Mouse (Mus musculus) A20 (cell line): Measurements from ENCODE around the gene Pik3c2b.
"Not testable (repeated sequence)": the region's sequence is repeated elsewhere in the genome, so short reads cannot be mapped to it uniquely, and the experiment has no call there.

Experiments used
- DNase-seq: peaks from one replicate; pipeline ENCODE4 v3.0.0-alpha.2; 2011; ENCODE audit warnings: low read depth, low spot score

Gene Pik3c2b

DNA sequence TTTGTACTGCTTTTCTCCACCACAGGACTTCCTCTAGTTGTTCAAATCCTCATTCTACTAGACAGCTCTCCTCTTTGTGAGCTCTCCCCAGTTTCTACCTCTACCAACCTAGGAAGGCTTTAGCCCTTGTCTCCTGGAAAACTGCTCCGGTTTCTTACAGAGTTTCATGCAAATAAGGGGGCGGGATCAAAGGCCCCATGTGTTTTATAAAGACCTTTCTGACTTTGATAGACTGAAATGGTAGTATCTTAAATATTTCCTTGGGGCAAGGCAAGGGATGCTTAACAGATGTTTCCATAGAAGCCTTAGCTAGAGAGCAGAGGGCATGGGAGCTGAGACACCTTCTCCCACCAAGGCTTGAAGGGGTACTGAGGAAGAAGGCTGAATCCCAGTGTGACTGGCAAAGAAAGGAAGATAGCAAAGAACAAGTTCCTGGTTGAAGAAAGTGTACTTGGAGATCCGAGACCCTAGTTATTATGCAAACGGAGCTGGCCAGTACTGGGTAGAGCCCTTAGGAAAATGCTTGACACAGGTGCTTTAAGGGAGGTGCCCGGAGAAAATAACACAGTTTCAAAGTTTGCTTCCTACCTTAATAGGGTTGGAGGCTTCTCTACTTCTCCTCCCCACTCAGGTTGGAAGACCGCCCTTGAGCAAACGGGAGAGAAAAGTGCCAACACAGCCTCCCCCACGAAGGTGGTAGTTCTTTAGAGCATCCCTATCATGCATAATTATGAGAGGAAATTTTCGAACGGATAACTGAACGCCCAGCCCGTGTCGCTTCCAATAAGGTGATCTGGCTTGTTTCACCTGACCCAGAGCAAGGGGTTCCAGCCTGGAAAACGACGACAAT lies at the start of gene Pik3c2b:
Pik3c2b (plus strand) TSS at position 657 of the 850 bp plus-strand sequence.
- no peak for DNase-seq

DNA sequence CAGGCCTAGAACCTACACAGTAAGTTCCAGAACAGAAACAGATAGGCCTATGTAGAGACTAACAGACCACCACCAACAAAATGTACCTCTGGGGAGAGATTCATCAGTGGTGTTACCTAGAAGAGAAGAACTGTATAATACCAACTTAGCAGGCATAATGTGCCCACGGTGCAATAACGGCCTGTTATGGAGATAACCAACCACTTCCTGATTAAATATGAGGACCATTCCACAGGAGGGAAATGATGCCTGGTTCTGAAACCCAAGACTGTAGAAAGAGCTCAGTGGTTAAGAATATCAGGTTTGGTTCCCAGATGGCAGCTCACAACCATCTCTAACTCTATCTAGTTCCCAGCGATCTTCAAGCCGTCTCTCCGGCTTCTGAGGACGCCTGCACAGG lies 45.1 kb upstream of the Pik3c2b start:
- no peak for DNase-seq

DNA sequence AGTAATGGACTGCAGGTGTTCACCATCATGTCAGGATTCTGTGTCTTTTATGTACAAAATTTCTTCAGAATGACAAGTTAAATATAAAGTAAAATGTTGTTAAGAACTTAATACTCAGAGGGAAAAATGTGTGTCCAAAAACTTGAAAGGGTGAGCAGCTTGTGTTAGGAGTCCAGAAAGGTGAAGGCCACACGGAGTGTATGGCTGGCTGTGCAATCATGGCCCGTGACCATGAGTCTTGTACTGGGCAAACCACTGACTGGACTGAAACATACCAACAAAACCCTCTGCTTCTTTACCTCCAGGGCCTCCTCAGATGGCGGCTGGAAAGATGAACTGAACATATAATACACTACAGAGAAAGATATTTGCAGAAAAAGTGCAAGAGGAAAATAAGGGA lies 38.9 kb upstream of the Pik3c2b start:
- DNase-seq: no peak

DNA sequence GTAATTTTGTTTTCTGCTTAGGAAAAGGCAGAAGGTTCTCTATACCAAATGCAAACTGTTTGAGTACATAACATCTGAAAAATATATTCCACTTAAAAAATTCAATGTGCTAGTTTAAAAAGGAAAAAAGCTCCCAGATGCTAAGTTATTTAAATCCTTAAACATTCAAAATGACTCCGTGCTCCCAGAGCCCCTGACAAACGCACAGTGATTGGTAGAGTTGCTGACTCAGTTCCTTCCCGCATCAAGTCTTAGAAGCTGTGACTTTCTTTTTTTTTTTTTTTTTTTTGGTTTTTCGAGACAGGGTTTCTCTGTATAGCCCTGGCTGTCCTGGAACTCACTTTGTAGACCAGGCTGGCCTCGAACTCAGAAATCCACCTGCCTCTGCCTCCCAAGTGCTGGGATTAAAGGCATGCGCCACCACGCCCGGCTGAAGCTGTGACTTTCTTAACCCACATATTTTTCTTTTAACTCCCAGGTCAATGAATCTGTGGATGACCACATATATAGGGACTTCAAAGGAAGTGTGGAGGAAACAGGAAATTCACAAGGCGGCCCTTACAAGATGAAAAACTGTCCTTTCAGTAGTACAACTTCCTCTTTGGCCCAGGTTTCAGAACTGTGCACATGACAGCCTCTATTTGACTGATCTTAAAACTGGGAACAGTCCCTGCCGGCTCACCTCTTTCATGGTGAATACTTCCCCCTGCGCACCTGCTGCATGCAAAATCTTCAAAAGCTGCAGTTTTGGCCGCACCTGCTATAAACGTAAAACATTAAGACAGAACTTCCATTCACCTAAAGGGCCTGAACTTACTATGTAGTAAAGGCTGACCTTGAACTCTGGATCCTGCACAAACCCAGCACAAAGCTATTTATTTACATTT lies 33.3 kb upstream of the Pik3c2b start:
- peak; percentile 90 for DNase-seq

DNA sequence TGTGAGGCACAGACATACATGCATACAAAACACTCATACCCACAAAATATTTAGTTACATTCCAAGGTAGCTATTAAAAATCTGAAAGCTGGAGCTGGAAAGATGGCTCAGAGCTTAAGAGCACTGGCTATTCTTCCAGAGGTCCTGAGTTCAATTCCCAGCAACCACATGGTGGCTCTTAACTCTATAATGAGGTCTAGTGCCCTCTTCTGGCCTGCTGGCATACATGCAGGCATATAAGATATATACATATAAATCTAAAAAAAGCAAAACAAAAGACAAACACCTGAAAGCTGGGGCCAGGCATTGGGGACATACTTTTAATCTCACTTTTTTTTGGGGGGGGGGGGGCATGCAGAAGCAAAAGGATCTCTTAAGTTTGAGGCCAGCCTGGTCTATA lies 32.1 kb upstream of the Pik3c2b start:
- peak; percentile 65 for DNase-seq

DNA sequence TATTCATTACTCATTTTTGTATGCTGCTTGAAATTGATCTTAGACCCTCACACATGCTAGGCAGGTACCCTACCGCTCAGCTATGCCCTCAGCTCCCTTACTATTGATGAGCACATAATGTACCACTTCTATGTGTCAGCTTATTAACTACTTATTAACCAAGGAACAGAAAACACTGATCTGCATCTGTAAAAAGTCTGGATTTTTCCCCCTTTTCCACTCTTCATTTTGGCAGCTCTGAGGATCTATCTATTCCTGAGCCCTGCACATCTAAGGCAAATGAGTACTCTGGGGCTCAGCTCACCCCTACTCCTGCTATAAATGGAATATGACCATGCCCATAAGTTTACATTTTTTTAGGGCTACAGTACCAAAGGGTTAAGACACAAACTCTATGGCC lies 31.3 kb upstream of the Pik3c2b start:
- no peak for DNase-seq

DNA sequence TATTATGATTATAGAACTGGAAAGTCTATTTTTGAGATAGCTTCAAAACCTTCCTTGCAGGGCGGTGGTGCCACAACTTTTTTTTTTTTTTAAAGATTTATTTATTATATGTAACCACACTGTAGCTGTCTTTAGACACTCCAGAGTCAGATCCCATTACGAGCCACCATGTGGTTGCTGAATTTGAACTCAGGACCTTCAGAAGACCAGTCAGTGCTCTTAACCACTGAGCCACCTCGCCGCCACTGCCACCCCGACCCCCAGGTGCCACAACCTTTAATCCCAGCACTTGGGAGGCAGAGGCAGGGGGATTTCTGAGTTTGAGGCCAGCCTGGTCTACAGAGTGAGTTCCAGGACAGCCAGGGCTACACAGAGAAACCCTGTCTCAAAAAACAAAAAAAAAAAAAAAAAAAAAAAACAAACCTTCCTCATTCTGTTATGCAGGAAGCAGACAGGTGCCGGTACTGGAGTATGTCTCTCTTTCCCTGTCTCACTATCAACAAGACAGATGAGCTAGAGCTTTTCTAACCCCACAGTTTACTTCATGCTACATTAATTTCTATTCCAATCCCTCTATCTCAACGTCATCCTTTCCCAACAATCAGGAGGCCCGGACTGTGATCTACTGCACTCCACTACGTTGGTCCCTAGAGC lies 28.6 kb upstream of the Pik3c2b start:
- no peak for DNase-seq

DNA sequence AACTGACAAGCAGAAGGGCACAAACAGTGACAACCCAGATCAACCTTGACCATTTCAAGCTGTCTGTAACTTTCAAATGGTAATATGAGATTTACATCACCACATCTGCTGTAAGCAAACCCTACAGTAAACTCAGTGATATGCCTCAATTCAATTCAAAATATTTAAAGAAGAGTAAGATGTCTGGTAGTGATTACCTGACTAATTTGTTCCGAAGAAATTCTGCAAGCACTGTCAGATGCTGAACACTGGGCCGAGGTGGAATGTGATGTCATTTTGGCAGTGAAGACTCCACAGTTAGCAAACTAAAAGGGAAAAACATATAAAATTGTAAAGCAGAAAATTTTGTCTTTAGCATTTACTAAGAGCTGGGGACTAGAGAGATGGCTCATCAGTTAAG lies 26.9 kb upstream of the Pik3c2b start:
- DNase-seq: no peak

DNA sequence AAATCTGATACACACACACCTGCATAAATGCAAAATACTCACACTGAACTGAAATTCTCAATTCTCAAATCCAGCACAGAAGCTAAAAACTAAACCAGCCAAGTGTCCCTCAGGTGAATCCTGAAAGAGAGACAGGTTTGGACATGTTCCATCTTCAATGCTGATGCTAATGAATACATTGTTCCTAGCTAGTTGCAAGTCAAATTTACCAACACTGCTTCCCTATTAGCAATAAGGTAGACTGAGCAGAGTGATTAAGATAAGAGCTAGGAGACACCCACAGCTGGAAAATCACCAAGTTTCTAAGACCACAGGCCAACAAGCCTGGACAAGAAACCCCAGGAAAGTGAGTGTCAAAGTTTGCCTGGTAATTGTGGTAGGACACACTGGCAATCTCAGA lies 26.2 kb upstream of the Pik3c2b start:
- no peak for DNase-seq

DNA sequence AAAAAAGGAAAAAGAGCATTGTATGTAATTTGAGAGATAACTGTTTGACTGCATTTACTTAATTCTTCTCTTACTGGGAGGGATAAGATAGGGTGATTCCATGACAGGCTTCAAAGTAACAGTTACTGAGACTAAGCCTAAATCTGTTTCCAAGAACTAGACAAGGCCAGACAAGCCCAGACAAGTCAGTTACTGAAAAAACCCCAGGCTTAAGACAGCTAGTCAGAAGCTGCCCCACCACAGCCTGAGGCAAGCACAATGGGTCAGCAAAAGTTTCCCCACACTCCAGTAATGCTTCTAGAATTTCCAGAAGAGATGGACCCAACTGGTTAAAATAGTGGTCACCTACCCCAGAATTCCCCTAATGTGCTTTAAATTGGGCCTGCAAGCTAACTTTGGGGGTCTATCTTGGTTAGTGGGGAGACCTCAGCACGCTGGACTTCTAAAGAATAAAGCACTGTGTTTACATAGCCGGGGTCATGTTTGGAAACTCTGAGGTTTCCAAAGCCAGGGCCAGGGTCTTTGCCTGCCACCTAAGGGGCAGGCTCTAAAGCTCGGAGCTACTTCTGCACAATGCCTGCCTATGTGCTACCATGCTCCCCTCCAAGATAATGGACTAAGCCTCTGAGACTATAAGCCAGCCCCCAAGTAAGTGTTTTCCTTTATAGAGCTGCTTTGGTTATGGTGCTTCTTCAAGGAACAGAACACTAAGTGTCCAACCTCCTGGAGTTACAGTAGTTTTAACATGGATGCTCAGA lies 25.2 kb upstream of the Pik3c2b start:
- DNase-seq: peak; percentile 28

DNA sequence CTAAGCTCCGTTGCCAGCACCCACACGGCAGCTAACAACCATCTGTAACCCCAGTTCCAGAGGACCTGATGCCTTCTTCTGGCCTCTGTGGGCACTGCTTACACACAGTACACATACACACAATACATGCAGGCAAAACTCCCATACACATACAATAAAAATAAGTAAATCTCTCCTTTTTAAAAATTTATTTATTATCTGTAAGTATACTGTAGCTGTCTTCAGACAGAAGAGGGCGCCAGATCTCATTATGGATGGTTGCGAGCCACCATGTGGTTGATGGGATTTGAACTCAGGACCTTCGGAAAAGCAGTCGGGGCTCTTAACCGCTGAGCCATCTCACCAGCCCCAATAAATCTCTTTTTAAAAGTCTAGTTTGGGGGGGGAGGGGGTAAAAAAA lies 24.1 kb upstream of the Pik3c2b start:
- peak; percentile 29 for DNase-seq

DNA sequence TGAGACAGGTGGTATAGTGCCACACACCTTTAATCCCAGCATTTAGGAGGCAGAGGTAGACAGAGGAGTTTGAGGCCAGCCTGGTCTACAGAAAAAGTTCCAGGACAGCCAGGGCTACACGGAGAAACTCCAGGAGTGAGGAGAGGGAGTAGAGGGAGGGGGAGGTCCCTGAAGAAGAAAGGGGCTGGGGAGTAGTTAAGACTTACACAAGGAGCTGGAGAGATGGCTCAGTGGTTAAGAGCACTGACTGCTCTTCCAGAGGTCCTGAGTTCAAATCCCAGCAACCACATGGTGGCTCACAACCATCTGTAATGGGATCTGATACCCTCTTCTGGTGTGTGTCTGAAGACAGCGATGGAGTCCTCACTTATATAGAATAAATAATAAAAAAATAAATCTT lies 23.5 kb upstream of the Pik3c2b start:
- not testable (repeated sequence) for DNase-seq

DNA sequence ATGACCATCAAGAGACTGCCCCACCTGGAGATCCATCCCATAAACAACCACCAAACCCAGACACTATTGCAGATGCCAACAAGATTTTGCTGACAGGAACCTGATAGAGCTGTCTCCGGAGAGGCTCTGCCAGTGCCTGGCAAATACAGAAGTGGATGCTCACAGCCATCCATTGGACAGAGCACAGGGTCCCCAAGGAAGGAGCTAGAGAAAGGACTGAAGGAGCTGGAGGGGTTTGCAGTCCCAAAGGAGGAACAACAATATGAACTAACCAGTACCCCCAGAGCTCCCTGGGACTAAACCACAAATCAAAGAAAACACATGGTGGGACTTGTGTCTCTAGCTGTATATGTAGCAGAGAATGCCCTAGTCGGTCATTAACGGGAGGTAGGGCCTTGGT lies 21.7 kb upstream of the Pik3c2b start:
- DNase-seq: not testable (repeated sequence)

DNA sequence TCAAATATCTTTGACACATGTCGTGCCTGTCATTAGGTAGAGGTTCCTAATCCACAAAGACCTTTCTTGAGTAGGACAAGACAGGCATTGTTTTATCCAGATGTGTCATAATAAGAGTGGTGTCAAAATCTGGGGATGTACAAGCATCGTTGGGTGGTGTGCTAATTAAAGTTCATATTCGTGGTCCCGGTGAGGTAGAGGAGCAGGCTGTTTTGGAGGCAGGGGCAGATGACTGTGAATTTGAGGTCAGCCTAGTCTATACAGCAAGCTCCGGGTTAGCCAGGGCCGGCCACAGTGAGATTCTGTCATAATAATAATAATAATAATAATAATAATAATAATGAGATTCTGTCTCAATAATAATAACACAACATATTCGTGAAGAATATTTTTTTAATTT lies 21.0 kb upstream of the Pik3c2b start:
- peak; percentile 36 for DNase-seq

DNA sequence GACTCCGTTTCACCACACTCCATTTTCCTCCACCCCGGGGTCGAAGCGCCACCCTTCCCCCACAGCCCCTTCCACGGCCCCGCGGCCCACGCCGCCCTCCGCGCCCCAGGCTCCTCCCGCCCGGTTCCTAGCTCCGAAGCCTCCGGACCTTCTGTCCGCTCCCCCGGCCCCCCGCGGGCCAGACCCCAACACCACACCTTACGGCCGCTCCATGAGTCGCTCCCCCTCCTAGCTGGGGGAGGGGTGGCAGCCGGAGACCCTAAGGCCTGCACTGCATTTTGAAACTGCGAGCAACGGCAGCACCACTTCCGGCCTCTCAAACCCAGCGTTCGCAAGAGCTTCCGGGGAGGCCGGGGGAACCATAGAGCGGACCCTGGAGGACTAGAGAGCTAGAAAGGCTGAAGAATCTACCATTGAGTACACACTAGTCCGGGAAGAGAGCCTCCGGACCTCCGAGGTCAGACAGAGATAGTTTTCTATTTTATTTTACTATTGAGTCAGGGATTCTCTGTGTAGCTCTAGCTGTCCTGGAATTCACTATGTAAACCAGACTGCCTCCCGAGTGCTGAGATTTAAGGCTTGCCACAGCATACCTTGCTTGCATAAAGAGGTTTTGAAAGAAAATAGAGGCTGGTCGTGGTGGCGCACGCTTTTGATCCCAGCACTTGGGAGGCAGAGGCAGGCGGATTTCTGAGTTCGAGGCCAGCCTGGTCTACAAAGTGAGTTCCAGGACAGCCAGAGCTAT lies 20.2 kb upstream of the Pik3c2b start:
- DNase-seq: peak; percentile 97

DNA sequence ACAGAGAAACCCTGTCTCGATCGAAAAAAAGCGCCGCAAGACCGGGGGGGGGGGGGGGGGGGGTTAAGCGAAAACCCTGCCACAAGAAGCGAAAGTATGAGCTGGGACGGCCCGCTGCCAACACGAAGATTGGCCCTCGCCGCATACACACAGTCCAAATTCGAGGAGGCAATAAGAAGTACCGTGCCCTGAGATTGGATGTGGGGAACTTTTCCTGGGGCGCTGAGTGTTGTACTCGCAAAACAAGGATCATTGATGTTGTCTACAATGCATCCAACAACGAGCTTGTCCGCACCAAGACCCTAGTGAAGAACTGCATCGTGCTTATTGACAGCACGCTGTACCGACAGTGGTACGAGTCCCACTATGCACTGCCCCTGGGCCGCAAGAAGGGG lies 19.7 kb upstream of the Pik3c2b start:
- DNase-seq: not testable (repeated sequence)

DNA sequence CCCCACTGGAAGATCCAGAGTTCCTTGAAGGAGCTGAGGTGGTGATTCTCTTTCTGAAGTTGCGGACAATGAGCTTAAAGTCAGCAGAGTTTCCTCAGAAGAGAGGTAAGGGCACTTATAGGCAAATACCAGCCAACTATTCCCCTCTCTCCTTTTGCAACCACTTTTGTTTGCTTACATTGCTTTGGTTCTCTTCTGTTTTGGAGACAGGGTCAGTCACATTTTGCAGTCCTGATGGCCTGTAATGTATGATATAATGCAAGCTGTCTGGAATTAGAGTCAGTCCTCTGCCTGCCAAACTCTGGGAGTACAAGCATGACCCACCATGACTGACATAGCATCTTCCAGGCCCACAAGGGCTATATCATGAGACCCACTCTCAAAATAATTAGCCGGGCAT lies 18.3 kb upstream of the Pik3c2b start:
- no peak for DNase-seq

DNA sequence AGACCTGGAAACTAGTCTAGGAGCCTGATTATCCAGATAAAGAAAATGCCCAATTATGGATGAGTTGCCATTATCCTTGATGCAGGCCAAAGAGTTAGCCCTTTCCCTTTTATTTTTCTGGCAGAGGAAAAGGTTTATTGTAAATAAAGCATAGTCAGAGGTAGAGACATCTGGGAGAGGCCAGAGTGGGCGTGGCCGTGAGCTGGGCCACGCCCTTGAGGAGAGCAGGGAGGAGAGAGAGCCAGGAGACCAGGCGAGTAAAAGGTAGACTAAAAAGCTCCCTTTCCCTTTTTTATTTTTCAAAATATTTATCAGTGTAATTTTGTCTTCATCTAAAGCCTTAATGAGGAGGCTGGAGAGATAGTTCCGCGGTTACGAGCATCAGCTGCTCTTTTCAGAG lies 17.5 kb upstream of the Pik3c2b start:
- no peak for DNase-seq

DNA sequence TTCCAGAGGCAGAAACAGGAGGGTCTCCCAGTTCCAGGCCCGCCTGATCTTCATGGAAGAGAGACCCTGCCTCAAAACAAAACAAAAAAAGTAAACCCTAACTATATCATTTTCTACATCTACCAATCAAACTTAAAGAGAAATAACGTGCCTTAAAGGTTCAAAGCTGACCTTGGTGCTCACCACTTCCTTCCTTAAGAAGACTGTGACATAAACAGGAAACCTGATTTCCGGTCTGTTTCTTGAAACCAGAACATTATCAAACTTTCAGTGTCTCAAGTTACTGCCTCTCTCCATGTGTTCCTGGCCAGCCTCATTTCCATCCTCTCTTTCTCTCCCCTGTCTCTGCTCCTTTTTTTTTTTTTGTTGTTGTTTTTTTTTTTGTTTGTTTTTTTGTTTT lies 15.7 kb upstream of the Pik3c2b start:
- no peak for DNase-seq

DNA sequence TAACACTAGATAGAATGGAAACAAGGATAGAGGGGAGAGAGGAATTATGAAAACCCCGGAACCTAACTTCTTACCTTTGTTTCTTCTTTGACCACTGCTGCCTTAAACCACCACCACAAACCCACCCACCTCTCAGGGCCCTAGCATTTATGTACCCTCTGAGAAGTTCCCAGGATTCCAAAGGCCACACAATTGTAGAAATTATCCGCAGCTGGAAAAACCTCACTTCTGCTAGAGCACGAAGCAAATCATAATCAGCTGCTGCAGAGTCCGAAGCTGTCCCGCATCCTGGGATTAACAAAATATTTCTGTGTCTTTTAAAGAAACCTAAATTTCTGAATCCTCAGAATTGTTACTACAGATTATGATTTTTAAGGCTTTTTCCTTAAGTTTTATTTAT lies 15.0 kb upstream of the Pik3c2b start, which contains the start of gene Mdm4:
Mdm4 (minus strand) TSS at position 101 of the 400 bp plus-strand sequence.
- DNase-seq: no peak

DNA sequence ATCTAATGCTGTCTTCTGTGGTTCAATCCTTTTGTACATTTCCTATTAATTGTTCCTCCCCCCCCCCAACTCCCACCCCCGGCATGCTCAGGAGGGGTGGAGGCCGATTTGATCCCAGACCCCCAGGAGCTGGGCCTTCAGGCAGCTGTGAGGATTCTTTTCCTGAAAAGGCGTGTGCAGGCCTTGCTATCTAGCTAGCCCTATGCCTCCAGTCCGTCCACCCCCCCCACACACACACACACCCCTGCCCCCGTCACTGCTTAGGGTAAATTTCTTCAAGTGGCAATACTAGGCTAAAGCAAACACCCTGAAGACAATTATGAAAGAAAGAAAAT lies 12.5 kb upstream of the Pik3c2b start:
- no peak for DNase-seq
